Mouse (Mus musculus): ENCODE measurements around the gene Atat1.
"Not testable (repeated sequence)": the region's sequence is repeated elsewhere in the genome, so short reads cannot be mapped to it uniquely, and the experiment has no call there.

The Atat1 gene

DNA sequence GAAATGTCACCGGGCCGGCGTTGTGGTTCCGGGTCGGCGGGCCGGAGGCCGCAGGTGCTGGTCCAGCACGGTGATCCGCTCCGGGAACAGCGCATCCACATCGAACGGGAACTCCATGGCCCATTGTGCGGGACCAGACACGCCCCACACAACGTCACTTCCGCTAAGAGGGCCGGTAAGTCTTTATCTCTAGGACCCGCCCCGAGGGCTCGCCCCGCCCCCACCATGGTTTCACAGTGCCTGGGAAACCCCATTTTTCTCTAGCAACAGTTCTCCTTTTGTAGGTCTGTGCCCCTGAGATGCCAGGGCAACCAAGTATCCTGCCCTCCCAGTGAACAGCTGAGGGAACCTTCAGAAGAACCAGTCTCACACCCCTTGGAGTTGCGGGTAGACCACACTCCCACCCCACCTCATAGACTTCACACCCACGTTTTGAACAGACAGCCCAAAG is at the start of gene Atat1:
Gene Atat1, minus strand, starts transcription at position 157 of the 451 bp plus-strand sequence.
- in situ Hi-C loops (cut with MboI, MseI), result loop anchor here (5.0 kb wide), 1 partner anchor 83 kb away; no protein-coding TSS in a partner anchor

DNA sequence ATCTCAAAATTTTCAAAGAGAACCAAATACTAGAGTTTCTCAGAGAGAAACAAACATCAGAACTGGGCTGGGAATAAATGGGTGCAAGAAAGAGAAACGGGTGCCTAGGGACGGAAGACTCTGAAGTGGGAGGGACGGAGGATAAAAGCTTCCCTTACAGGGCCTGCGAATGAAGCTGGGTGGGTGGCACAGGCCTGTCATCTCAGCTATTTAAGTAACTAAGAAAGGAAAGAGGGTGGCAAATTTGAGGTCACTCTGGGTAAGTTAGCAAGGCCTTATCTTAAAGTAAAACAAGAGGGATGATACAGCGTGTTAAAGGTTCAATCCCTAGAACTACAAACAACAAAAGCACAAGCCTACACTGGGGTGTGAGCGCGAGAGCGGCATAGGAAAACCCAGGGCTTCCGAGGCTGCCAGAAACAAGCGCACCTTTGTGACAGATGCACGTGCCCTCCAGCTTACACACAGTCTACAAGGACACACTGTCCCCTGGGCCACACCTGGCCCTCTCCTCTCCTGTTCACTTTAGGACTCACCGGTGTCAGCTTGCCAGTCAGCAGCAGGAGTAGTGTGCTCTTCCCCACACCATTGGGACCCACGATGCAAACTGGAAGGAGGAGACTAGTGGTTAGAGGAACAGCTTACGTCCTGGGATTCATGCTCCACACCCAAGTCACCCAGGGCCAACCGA is 48.8 kb upstream of the Atat1 start:
- in situ Hi-C loops (cut with MboI, MseI), result no loop called here

DNA sequence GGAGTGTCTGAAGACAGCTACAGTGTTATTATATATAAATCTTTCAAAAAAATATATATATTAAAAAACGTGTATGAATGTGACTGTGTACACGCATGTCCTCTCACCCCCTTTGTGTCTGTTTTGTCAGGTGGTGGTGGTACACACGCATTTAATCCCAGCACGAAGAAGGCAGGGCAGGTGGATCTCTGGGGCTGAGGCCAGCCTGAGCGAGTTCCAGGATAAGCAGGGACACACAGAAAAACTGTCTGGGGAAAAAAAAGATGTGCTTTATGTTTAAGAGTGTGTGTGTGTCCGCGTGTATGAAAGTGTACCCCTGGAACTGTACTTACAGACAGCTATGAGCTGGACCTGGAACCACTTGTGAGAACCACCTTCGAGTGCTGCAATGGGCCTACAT is 44.8 kb upstream of the Atat1 start:
- in situ Hi-C loops (cut with MboI, MseI), result no loop called here

DNA sequence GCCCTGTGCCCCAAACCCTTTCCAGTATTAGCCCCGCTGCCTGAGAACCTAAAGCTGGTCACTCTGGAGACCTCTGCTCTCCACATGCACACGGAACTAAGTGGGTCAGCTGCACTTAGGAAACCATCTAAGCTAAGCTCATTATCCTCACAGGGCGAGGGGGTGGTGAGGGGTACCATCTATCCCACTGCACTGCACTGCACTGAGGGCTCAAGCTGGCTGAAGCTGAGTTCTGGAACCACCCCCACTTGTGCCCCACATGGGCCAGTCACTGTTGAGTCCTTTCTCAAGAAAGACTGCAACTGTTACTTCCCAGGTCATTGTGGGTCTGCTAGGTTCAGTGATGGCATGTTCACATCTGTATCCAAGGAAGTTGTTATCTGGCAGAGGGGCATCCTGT is 42.7 kb upstream of the Atat1 start:
- in situ Hi-C loops (cut with MboI, MseI), result not testable (repeated sequence)

DNA sequence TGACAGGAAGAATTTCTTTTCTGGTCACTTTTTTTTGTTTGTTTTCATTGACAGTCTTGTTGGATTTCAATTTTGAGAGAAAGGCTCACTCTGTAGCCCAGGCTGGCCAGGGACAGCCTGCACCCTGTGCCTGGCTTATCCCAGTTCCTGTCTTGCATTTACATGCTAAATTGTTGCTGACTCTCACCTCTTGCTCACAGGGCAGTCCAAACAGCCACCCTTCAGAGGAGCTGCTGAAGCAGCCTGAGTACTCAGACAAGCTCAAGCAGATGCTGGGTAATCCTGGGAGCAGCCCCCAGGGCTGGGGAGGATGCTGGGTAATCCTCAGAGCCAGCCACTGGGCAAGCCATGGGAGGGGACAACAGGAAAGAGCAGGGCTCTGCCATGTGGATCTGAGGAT is 41.1 kb upstream of the Atat1 start:
- in situ Hi-C loops (cut with MboI, MseI), result not testable (repeated sequence)

DNA sequence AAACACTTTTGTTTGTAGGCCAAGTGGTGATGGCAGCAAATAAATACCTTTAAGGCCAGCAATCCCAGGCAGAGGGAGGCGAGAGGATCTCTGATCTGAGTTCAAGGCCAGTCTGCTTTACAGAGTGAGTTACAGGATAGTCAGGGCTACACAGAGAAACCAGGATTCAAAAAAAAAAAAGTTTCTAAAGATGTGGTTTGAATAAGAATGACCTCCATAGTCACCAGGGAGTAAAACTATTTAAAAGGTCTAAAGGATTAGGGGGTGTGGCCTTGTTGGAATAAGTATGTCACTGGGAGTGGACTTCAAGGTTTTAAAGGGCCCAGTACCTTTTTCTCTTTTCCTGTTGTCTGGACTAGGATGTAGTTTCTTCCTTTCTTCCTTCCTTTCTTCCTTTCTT is 30.1 kb upstream of the Atat1 start:
- in situ Hi-C loops (cut with MboI, MseI), result loop anchor here (5.0 kb wide), 1 partner anchor 172 kb away; no protein-coding TSS in a partner anchor

DNA sequence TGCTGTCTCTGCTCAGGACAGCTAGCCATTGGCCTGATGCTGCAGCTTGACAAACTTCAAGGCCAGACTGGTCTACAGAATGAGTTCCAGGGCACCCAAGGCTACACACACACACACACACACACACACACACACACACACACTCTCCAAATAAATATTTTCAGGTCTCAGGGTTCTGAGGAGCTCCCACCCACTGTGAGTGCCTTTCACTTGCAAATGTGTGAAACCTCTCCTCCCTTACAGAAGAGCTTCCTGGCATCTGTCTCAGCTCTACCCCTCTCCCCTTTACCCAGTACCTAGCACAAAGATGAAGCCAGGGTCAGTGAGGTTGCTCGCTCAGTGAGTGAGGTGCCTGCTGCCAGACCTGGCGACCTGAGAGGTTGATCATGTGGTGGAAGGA is 29.2 kb upstream of the Atat1 start:
- in situ Hi-C loops (cut with MboI, MseI), result loop anchor here (5.0 kb wide), 1 partner anchor 173 kb away; no protein-coding TSS in a partner anchor

DNA sequence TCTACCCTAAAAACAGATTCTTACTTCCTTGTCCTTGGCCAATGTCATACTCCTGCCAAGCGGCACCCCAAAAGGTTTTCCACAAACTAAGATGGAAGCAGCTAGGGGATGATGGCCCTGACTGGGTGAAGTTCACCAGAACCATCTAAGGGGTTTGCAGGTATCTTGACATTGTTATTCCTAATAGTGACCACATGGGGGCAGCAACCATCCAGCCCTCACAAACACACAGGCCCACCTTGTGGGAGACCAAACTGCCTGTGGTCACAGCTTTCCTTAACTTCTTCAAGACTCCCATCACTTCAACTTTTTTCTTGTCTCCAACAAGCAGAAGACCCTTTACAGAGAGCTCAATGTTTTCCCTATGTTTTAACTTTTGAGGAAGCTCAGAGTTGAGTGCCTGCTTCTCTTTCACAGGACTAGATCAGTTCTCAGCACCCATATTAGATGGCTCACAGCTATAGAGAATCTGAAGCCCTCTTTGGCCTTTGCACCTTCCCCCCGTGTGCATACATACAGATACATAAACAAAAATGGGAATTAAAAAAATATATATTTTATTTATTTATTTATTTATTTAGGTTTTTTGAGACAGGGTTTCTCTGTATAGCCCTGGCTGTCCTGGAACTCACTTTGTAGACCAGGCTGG is 27.9 kb upstream of the Atat1 start:
- in situ Hi-C loops (cut with MboI, MseI), result loop anchor here (5.0 kb wide), 1 partner anchor 174 kb away; no protein-coding TSS in a partner anchor

DNA sequence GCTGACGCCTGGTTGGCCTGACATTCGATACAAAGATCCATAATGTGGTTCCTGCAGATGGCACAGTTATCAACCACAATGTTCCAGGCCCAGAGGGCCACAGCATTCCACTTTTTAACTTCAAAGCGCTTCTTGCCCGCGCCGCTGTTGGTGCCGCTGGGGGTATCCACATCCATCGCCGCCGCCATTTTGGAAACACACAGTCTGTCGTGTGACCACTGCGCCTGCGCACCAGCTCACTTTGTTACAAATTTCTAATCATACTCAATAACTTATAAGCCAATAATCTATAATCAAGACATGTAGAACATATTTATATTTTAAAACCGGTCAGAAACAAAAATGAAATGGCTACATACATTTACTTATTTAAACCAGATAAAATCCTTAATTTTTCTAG is 25.9 kb upstream of the Atat1 start:
- in situ Hi-C loops (cut with MboI, MseI), result loop anchor here (5.0 kb wide), 1 partner anchor 177 kb away; no protein-coding TSS in a partner anchor

DNA sequence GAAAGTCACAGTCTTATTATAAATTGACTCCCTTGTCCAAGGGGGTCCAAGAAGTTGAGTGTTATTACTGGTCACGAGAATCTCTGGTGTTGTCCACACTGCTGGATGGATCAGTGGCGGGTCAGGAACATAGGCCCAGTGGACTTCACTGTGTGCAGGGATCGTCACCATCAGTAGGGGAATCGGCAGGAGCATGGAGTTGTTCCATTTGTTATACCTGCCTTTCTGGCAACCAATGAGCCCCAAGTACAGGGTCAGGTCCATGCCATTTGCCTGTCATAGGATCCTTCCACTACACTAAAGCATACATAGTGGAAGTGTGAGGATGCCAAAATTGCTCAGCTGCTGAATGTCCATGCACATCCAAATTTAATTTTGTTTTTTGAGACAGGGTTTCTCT is 22.7 kb upstream of the Atat1 start:
- in situ Hi-C loops (cut with MboI, MseI), result no loop called here

DNA sequence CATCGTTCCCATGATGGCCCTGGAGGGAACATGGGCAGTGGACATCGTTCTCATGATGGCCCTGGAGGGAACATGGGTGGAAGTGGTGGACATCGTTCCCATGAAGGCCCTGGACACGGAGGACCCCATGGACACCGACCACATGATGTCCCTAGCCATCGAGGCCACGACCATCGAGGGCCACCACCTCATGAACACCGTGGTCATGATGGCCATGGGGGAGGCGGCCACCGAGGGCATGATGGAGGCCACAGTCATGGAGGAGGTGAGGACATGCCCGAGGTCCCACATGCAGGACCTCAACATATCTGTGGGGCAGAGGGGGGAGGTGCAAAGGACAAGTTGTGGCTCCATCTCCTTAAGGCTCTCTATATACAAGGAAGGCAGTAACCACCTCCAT is 20.8 kb upstream of the Atat1 start:
- in situ Hi-C loops (cut with MboI, MseI), result no loop called here

DNA sequence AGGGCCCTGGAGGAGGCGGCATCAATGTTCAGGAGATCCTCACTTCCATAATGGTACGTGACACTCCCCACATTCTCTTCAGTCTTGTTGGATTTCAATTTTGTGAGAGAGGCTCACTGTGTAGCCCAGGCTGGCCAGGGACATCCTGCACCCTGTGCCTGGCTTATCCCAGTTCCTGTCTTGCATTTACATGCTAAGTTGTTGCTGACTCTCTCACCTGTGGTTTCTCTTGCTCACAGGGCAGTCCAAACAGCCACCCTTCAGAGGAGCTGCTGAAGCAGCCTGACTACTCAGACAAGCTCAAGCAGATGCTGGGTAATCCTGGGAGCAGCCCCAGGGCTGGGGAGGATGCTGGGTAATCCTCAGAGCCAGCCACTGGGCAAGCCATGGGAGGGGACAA is 19.7 kb upstream of the Atat1 start:
- in situ Hi-C loops (cut with MboI, MseI), result loop anchor here (5.0 to 10.0 kb wide), 2 partner anchors 33 to 55 kb away; partner anchors contain the start of gene Prr3

DNA sequence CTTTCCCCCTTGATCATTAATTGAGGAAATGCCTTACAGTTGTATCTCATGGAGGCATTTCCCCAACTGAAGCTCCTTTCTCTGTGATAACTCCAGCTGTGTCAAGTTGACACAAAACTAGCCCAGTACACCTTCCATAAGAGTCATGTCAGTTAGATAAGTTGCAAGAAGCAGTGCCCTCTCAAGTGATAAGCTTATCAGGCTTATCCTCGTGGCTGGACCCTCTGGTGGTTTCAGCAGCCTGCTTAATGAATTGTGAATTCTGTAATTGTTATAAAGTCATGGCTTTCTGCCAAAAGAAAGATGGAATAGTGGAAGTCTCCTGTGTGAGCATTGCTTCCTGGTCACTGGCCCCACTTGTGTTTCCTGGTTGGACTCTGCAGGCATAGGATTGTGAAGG is 17.6 kb upstream of the Atat1 start:
- in situ Hi-C loops (cut with MboI, MseI), result loop anchor here (5.0 to 10.0 kb wide), 2 partner anchors 35 to 57 kb away; partner anchors contain the start of gene Prr3

DNA sequence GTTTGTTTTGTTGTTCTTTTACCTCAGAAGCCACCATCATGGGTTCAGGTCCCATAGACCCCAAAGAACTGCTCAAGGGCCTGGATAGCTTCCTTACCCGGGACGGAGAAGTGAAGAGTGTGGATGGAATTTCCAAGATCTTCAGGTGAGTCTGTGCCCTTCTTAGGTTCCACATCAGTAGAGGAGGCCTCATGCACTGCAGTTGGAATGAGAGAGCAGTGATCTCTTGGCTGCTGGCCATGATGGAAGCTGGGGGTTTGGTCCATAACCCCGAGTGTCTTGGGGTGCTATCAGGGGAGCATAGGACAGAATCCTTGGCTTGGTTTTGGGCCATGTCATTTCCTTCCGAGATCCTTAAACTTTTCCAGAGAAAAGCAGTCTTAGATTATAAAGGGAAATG is 13.4 kb upstream of the Atat1 start:
- in situ Hi-C loops (cut with MboI, MseI), result loop anchor here (10.0 kb wide), 1 partner anchor 62 kb away; the partner anchor contains the start of gene Prr3

DNA sequence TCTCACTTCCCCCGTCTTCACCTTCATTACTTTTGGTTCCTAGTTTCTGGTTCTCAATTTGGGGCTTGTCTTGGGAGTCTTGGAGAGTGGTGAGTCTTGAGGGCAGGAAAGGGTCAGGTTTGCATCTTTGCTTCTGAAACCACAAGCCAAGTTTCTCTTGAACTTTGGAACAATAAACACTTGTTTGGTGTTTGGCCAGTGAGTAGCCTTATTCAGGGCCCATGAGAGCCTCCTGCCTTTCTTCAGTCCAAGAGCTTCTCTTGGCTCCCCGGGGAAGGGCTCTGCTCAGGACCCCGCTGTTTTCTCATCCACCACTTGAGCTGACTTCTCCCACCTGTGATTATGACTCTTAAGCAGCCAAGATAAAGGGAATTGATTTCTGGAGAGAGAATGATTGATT is 12.7 kb upstream of the Atat1 start:
- in situ Hi-C loops (cut with MboI, MseI), result loop anchor here (10.0 kb wide), 1 partner anchor 62 kb away; the partner anchor contains the start of gene Prr3

DNA sequence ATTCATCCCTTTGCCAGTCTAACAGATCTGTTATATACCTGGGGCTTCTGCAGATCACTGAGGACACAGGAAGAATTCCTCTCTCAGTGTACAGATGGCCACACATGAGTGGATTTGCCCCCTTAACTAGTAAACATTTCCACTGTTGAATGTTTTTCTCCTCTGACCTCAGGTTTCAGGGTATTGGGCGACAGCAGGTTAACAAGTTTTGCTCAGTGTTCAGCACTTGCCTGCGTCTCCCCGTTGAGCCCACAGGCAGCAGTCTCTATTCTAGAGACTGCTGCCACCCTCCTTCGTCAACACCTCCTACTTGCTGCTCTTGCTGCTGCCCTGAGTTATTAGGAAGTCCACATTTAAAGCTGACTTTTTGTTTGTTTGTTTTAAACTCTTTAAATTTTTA is 11.8 kb upstream of the Atat1 start:
- in situ Hi-C loops (cut with MboI, MseI), result loop anchor here (10.0 kb wide), 1 partner anchor 63 kb away; the partner anchor contains the start of gene Prr3

DNA sequence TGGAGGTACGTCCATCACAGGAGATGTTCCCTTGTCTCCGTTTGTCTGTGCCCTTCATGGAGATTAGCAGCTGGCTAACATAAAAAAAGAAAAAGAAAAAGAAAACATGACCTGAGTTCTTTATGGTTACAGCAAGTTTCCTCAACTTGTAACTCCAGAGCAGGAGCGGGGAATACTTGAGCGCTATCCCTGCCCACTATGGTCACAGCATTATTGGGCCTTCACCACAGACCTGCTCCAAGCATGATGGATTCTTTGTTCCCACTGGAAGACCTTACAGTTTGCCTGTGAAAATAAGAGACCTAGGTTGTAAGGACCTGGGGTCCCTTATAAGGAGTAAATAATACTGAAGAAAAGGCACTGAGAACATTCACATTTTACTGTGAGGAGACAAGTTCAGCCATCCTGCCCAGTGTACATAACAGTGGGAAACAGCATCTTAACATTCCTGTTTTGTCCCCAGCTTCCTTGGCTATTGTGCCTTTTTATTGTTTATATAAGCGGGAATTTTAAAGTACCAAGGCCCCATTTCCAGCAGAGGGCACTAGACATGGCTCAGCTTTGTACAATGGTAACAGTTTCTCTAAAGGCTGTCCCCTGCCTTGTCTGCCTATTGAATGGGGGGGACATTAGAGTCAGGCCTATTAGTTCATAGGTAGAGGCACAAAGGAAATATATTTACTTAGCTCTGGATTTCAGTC is 11.1 kb upstream of the Atat1 start:
- in situ Hi-C loops (cut with MboI, MseI), result loop anchor here (10.0 kb wide), 1 partner anchor 64 kb away; the partner anchor contains the start of gene Prr3

DNA sequence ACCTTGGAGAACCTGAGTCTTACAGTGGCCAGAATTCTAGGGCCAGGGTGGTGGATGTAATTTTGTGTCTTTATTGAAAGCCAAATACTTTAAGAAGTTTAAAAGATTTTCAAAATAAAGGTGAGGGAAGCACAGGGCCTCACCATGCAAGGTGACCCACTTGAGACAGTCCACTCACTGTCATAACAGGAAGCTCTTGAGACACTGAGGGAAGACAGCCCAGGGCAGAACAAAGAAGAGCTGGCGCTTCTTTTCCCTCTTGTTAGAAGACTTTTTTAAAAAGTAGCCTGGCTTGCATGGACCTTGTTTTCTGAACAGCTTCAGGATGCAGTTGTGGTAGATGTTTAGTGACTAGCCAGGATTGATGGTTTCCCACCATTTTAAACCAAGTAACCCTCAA is 10.5 kb upstream of the Atat1 start:
- in situ Hi-C loops (cut with MboI, MseI), result loop anchor here (10.0 kb wide), 1 partner anchor 64 kb away; the partner anchor contains the start of gene Prr3

DNA sequence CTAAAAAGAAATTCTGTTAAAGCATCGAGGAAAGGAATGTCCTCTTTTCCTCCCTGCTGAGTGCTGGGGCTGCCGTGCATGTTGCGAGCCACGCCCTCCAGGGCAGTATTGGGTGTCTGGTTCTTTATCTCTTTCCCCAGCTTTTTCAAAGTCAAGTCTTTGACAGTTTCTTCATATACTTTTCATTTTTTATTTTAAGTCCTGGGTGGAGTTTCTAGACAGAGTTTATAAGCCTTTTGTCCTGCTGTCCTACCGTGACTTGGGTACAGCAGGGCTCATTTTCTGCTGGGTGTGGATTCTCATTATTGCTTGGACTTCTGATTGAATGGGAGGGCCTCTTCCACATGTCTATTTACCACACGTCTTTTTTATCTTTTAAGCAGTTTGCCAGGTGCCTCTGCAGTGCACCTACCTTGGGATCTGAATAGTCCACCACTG is 10.0 kb upstream of the Atat1 start:
- in situ Hi-C loops (cut with MboI, MseI), result loop anchor here (10.0 kb wide), 1 partner anchor 65 kb away; the partner anchor contains the start of gene Prr3

DNA sequence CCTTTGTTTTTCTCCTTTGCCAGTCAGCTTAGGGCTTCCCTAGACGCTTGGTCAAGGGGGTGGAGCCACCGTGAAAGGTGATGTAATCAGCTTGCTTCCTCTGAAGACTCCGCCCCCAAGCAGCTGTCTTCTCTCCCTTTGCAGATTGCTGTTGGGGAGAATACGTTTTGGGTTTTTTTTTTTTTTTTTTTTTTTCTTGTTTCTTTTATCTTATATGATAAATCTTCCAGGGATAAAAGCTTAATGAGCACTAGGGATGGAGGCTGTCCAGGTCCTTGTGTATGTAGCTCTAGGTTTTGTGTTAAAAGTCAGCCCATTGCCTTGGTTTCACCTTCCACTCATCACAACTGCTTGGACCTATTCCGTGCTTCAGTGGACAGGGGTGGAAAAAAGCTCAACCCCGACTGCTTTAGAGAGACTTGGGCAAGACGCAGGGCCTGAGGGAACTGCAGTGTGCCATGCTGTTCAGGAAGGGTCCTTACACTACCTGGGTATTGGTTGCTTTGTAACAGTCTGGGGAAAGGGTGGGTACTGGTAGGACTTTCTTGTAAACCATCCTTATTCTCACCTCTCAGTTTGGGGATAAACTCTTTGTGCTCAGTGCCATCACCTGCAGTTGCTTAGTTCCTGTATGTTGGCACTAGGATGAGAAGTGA is 9.3 kb upstream of the Atat1 start:
- in situ Hi-C loops (cut with MboI, MseI), result no loop called here

Measured in T-helper 2 cell (primary cell).